Mouse (Mus musculus) heart, embryonic 14.5 days (tissue): ENCODE measurements at regions not wholly inside any gene's neighbourhood (a gene's known extent, or its start where the extent isn't known, plus 50 kb on each side); places are given as distances from the start of the nearest gene placed in this dataset.

Source experiments
- ATAC-seq: fragments of 200-750 bp; cut with Nextera tagmentation; 2 replicates; pipeline ENCODE4 v1.8.0; 2017; ENCODE audit warnings: low read depth, moderate TSS enrichment; ENCODE audit not compliant: insufficient number of reproducible peaks, insufficient read depth, low FRiP score
- H3K27ac ChIP-seq, 2 experiments: fragments of 200-500 bp in 1 of 2; fragments of 300-500 bp in 1 of 2; sonication (generic) in 1 of 2; replicated peaks in 1 of 2; 2 replicates each; pipeline ENCODE4 v1.5.1; 2012 to 2014; ENCODE audit warnings: low read depth in 2 of 2, low read length in 2 of 2, control low read depth in 1 of 2, mild to moderate bottlenecking in 1 of 2, mixed read lengths in 1 of 2; ENCODE audit not compliant: control insufficient read depth in 1 of 2, insufficient read depth in 1 of 2
- H3K27me3 ChIP-seq: fragments of 300-500 bp; sonication (generic); 2 replicates; pipeline ENCODE4 v1.6.1; 2014; ENCODE audit warnings: mild to moderate bottlenecking, low read length, control low read depth; ENCODE audit not compliant: control insufficient read depth, insufficient read depth
- H3K36me3 ChIP-seq: fragments of 300-500 bp; sonication (generic); 2 replicates; pipeline ENCODE4 v1.6.1; 2014; ENCODE audit warnings: mild to moderate bottlenecking, control low read depth, low read length, mixed read lengths; ENCODE audit not compliant: control insufficient read depth, insufficient read depth
- H3K4me1 ChIP-seq, 2 experiments: fragments of 200-500 bp in 1 of 2; fragments of 300-500 bp in 1 of 2; sonication (generic) in 1 of 2; 2 replicates each; pipeline ENCODE4 v1.6.1; 2012 to 2014; ENCODE audit warnings: low read length in 2 of 2, control low read depth in 1 of 2, mixed read lengths in 1 of 2; ENCODE audit not compliant: control insufficient read depth in 2 of 2, insufficient read depth in 2 of 2
- H3K4me2 ChIP-seq: fragments of 300-500 bp; sonication (generic); 2 replicates; pipeline ENCODE4 v1.6.1; 2014; ENCODE audit warnings: mild to moderate bottlenecking, low read length
- H3K4me3 ChIP-seq, 2 experiments: fragments of 200-500 bp in 1 of 2; fragments of 300-500 bp in 1 of 2; sonication (generic) in 1 of 2; 2 replicates each; pipeline ENCODE4 v1.5.1; 2012 to 2014; ENCODE audit warnings: low read length in 2 of 2, mild to moderate bottlenecking in 2 of 2, control low read depth in 1 of 2, low read depth in 1 of 2, moderate library complexity in 1 of 2; ENCODE audit not compliant: control insufficient read depth in 1 of 2, insufficient read depth in 1 of 2
- H3K9ac ChIP-seq: fragments of 300-500 bp; sonication (generic); 2 replicates; pipeline ENCODE4 v1.6.1; 2014; ENCODE audit warnings: mild to moderate bottlenecking, low read length
- H3K9me3 ChIP-seq: fragments of 300-500 bp; sonication (generic); 2 replicates; pipeline ENCODE4 v1.6.1; 2016; ENCODE audit warnings: low read length, control low read depth; ENCODE audit not compliant: control insufficient read depth
- WGBS: fragments of 180-500 bp; shearing (Covaris S2); extraction: QIAGEN DNeasy Blood & Tissue Kit; methylation state at CpG from one replicate; pipeline ENCODE4 v1.1.7; 2014; 5-methylcytosine and 5-hydroxymethylcytosine counted together

GRCm38 (mm10) chr13:16564988-16565387, 553.3 kb downstream of the Inhba start:
- Histone ChIP-seq H3K36me3 (no peaks in the 10 kb centered on the region), H3K9me3 (no peaks in the 10 kb centered on the region), H3K4me1 (no peaks in the 10 kb centered on the region), H3K4me3 (no peak overlapping the region), H3K27me3 (no peaks in the 10 kb centered on the region), H3K9ac (no peak overlapping the region), H3K4me2 (no peak overlapping the region), H3K27ac (no peak overlapping the region)
- no peak for ATAC-seq
- 77% methylated on average over 1 of the region's 1 CpGs for whole genome bisulfite sequencing

GRCm38 (mm10) chr13:16574069-16574468, 562.4 kb downstream of the Inhba start:
- no peak overlapping the region for H3K9ac ChIP-seq
- H3K36me3 ChIP-seq, result no peaks in the 10 kb centered on the region
- no peak overlapping the region for H3K27ac ChIP-seq
- H3K4me3 ChIP-seq, result no peak overlapping the region
- no peaks in the 10 kb centered on the region for H3K4me1 ChIP-seq
- no peaks in the 10 kb centered on the region for H3K9me3 ChIP-seq
- ATAC-seq, result no peak
- no peak overlapping the region for H3K4me2 ChIP-seq
- WGBS, result 13% methylated on average over 4 of the region's 4 CpGs
- no peaks in the 10 kb centered on the region for H3K27me3 ChIP-seq

GRCm38 (mm10) chr13:16586286-16586685, 574.6 kb downstream of the Inhba start:
- no peak for ATAC-seq
- no peaks in the 10 kb centered on the region for H3K4me1 ChIP-seq

GRCm38 (mm10) chr13:16619755-16620154, 608.1 kb downstream of the Inhba start:
- Histone ChIP-seq H3K9me3 (no peaks in the 10 kb centered on the region), H3K27me3 (no peaks in the 10 kb centered on the region), H3K9ac (no peak overlapping the region), H3K27ac (no peak overlapping the region), H3K36me3 (no peaks in the 10 kb centered on the region), H3K4me2 (no peak overlapping the region), H3K4me1 (no peaks in the 10 kb centered on the region), H3K4me3 (no peak overlapping the region)
- no peak for ATAC-seq
- 80% methylated on average over 5 of the region's 5 CpGs for WGBS

More at GRCm38 (mm10) chr13:16586286-16586685, 574.6 kb downstream of the Inhba start:
- H3K9me3 ChIP-seq, result no peaks in the 10 kb centered on the region
- no peak overlapping the region for H3K4me2 ChIP-seq
- no peak overlapping the region for H3K4me3 ChIP-seq
- no peak overlapping the region for H3K27ac ChIP-seq
- H3K36me3 ChIP-seq, result no peaks in the 10 kb centered on the region
- H3K27me3 ChIP-seq, result no peaks in the 10 kb centered on the region
- no peak overlapping the region for H3K9ac ChIP-seq

- whole genome bisulfite sequencing, result 80% methylated on average over 4 of the region's 4 CpGs
- no peak overlapping the region for H3K27ac ChIP-seq
- H3K36me3 ChIP-seq, result no peaks in the 10 kb centered on the region
- H3K4me2 ChIP-seq, result no peak overlapping the region
- no peak overlapping the region for H3K9ac ChIP-seq
- H3K9me3 ChIP-seq, result no peaks in the 10 kb centered on the region
- no peaks in the 10 kb centered on the region for H3K27me3 ChIP-seq
- H3K4me1 ChIP-seq, result no peaks in the 10 kb centered on the region
- ATAC-seq, result no peak
- no peak overlapping the region for H3K4me3 ChIP-seq
Measured at GRCm38 (mm10) chr13:16626584-16626983, 614.9 kb downstream of the Inhba start.

GRCm38 (mm10) chr13:16633445-16634092, 621.9 kb downstream of the Inhba start:
- no peak overlapping the region for H3K9ac ChIP-seq
- H3K4me3 ChIP-seq, result no peak overlapping the region
- no peaks in the 10 kb centered on the region for H3K9me3 ChIP-seq
- H3K27ac ChIP-seq, result no peak overlapping the region
- no peaks in the 10 kb centered on the region for H3K27me3 ChIP-seq
- no peak for ATAC-seq
- no peaks in the 10 kb centered on the region for H3K4me1 ChIP-seq
- 72% methylated on average over 5 of the region's 5 CpGs for WGBS
- H3K4me2 ChIP-seq, result no peak overlapping the region
- H3K36me3 ChIP-seq, result no peaks in the 10 kb centered on the region

GRCm38 (mm10) chr13:16636251-16636650, 624.6 kb downstream of the Inhba start:
- H3K4me2 ChIP-seq, result no peak overlapping the region
- H3K4me3 ChIP-seq, result no peak overlapping the region
- H3K27ac ChIP-seq, result no peak overlapping the region
- no peaks in the 10 kb centered on the region for H3K36me3 ChIP-seq
- no peaks in the 10 kb centered on the region for H3K9me3 ChIP-seq
- H3K4me1 ChIP-seq, result no peaks in the 10 kb centered on the region
- 82% methylated on average over 2 of the region's 2 CpGs for WGBS
- no peak for ATAC-seq
- no peak overlapping the region for H3K9ac ChIP-seq
- H3K27me3 ChIP-seq, result no peaks in the 10 kb centered on the region
